Mouse (Mus musculus) forebrain, embryonic 12.5 days (tissue): Measurements from ENCODE around the gene Ctsz. TPM values are rescaled to one million over a fixed set of nuclear protein-coding genes. Genes with fewer than 3 reads are reported as not detected.
A peak's percentile ranks its signal among the peaks of the same experiment; 100 is the strongest.

ENCODE experiments used
- ATAC-seq: fragments of 200-750 bp; cut with Nextera tagmentation; 2 replicates; pipeline ENCODE4 v1.8.0; 2017; ENCODE audit warnings: moderate TSS enrichment; ENCODE audit not compliant: low FRiP score
- H3K27ac ChIP-seq: fragments of 300-500 bp; sonication (generic); 2 replicates; pipeline ENCODE4 v1.5.1; 2016; ENCODE audit warnings: mild to moderate bottlenecking
- H3K27me3 ChIP-seq: fragments of 300-500 bp; sonication (generic); 2 replicates; pipeline ENCODE4 v1.6.1; 2016; ENCODE audit warnings: mild to moderate bottlenecking
- H3K36me3 ChIP-seq: fragments of 300-500 bp; sonication (generic); replicated peaks from 2 replicates; pipeline ENCODE4 v1.6.1; 2016; ENCODE audit warnings: mild to moderate bottlenecking
- H3K4me1 ChIP-seq: fragments of 300-500 bp; sonication (generic); 2 replicates; pipeline ENCODE4 v1.6.1; 2016
- H3K4me2 ChIP-seq: fragments of 300-500 bp; sonication (generic); 2 replicates; pipeline ENCODE4 v1.6.1; 2016; ENCODE audit warnings: mild to moderate bottlenecking, moderate library complexity
- H3K4me3 ChIP-seq: fragments of 300-500 bp; sonication (generic); replicated peaks from 2 replicates; pipeline ENCODE4 v1.5.1; 2016; ENCODE audit warnings: mild to moderate bottlenecking
- H3K9ac ChIP-seq: fragments of 300-500 bp; sonication (generic); 2 replicates; pipeline ENCODE4 v1.6.1; 2016; ENCODE audit warnings: mild to moderate bottlenecking
- H3K9me3 ChIP-seq: fragments of 300-500 bp; sonication (generic); 2 replicates; pipeline ENCODE4 v1.6.1; 2016
- WGBS: fragments of 180-500 bp; shearing (Covaris S2); methylation state at CpG from one replicate; pipeline ENCODE4 v1.1.7; 2016; 5-methylcytosine and 5-hydroxymethylcytosine counted together
- polyA plus RNA-seq: library from polyadenylated mRNA; unstranded; fragments of >200 nt; fragmentation: Nextera tagmentation; extraction: Ambion mirVana; gene quantifications from 2 replicates; pipeline ENCODE4 v1.2.1, GENCODE M21; 2016

Gene Ctsz
- polyA plus RNA-seq = 63.5 and 66.0 TPM in 2 replicates

DNA sequence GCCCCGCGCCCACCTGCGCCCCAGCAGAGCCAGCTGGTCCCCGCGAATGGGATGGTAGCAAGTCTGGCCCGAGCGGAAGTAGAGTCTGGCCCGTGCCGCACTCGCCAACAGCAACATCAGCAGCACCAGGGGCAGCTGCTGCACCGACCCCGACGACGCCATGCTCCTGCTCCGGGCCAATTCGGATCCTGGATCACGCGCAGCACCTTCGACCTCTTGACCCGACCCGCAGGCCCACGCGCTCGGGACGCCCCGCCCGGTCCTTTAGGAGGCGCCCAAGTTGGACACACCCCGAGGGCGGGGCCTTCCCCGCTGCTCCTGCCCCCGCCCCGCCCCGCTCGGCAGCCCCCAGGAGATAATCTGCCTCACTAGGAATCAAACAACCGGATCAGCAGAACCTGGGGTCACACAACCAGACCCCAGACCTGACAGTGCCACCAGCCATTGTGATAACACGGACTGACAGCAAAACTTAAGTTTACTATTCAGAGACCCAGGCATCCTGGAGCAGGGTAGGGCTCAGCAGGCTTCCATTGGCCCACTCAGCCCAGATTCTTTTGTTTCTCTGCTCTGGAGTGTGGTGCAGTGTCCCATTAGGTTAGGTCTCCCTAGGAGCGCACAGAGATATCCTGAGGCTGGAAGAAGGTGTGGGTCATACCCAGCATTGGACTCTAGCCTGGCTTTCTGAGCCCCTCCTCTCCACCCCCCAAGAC is at the start of gene Ctsz:
Ctsz (minus strand) TSS at position 303 of the 713 bp plus-strand sequence.
- Histone ChIP-seq H3K36me3 (no peaks in the 10 kb centered on the region), H3K9ac (peak within 1 kb of the TSS; percentile 63), H3K4me1 (peaks cover 20% of the 10 kb centered on the region), H3K4me2 (peak within 1 kb of the TSS; percentile 74), H3K27ac (0 out of 2 replicates have a peak within 1 kb of the TSS, but pooled peaks have one; percentile 13), H3K27me3 (no peaks in the 10 kb centered on the region), H3K9me3 (no peaks in the 10 kb centered on the region), H3K4me3 (peak within 1 kb of the TSS; percentile 55)
- peak; percentile 83 for ATAC-seq
- 2% methylated on average over 38 of the region's 38 CpGs for WGBS

DNA sequence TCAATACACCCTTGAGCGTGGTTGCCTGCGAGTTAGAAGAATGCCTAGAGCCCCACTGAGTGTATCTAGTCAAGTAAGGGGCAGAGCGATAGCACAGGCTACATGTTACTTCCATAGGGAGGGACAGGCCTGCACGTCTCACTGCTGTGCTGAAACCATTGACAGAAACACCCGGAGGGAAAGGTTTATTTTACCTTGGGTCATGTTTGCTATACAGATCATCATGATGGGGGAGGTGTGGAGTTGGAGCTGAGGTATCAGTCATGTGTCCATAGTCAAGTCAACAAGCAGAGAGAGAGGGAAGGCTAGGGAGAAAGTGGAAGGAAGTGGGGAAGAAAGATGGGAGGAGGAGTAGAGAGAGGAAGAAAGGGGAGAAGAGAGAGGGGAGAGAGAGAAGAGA is 48.2 kb upstream of the Ctsz start:
- Histone ChIP-seq H3K9me3 (no peaks in the 10 kb centered on the region), H3K27ac (no peak overlapping the region), H3K27me3 (no peaks in the 10 kb centered on the region), H3K9ac (no peak overlapping the region), H3K36me3 (no peaks in the 10 kb centered on the region), H3K4me1 (no peaks in the 10 kb centered on the region), H3K4me3 (no peak overlapping the region), H3K4me2 (no peak overlapping the region)
- 86% methylated on average over 5 of the region's 5 CpGs for WGBS
- no peak for ATAC-seq

DNA sequence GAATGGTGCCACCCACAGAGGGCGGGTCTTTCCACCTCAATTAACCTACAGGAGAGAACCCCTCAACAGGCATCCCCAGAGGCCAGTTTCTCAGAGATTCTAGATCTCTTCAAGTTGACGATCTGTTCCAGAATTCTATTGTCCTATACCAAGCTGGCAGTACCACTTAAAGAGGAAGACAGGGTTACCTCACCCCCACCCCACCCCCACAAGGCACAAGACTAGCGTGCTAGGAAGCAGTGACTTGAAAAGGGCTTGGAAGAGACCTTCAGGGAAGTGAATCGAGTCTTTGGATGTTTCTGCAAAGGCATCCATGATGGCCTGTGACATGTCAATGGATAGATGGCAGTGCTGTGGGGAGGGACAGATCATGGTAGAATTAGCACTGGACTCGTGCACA is 39.9 kb upstream of the Ctsz start:
- no peak for ATAC-seq
- no peaks in the 10 kb centered on the region for H3K27me3 ChIP-seq

DNA sequence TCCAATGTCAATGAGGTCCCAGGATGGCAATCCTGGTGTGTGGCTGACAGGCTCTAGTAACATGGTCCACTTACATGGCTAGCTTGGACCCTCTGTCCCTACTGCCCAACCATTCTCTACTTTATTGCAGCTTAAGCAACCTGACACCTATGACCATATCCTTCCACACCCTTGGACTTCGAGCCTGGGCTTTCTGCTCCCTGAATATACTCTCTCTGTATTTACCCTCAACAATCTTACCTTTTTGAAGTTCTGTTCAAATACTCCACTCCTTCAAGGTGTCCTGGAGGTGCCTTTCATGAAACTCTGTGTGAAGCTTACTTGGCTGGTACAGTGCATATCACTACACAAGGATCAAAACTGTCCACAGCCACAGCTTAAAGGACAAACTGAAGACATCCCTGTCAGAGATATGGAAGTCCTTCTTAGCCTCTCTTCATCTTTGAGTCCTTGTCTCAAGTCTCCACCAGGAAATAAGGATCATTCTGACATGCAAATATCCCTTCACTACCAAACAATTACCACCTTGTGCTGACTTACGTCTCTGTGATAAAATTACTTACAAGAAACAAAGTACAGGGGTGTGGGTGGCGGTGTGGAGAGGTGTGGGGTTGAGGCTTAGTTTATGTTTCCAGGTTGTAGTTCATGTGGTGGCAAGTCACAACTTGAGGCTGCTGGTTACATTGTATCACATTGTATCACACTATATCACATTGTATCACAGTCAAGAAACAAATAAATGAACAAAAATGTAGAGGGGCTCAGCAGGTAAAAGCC is 38.9 kb upstream of the Ctsz start:
- no peaks in the 10 kb centered on the region for H3K36me3 ChIP-seq
- H3K27me3 ChIP-seq = no peaks in the 10 kb centered on the region
- no peak overlapping the region for H3K4me3 ChIP-seq
- WGBS = 88% methylated on average over 3 of the region's 3 CpGs
- peaks cover 5% of the 10 kb centered on the region for H3K4me1 ChIP-seq
- H3K27ac ChIP-seq = no peak overlapping the region
- H3K4me2 ChIP-seq = no peak overlapping the region
- no peak overlapping the region for H3K9ac ChIP-seq
- ATAC-seq = no peak
- H3K9me3 ChIP-seq = no peaks in the 10 kb centered on the region

More for the DNA sequence above, 39.9 kb upstream of the Ctsz start:
- H3K4me3 ChIP-seq = no peak overlapping the region
- no peak overlapping the region for H3K27ac ChIP-seq
- no peak overlapping the region for H3K4me2 ChIP-seq
- H3K36me3 ChIP-seq = no peaks in the 10 kb centered on the region
- H3K9ac ChIP-seq = no peak overlapping the region
- 68% methylated on average over 5 of the region's 5 CpGs for WGBS
- no peaks in the 10 kb centered on the region for H3K9me3 ChIP-seq
- no peaks in the 10 kb centered on the region for H3K4me1 ChIP-seq

DNA sequence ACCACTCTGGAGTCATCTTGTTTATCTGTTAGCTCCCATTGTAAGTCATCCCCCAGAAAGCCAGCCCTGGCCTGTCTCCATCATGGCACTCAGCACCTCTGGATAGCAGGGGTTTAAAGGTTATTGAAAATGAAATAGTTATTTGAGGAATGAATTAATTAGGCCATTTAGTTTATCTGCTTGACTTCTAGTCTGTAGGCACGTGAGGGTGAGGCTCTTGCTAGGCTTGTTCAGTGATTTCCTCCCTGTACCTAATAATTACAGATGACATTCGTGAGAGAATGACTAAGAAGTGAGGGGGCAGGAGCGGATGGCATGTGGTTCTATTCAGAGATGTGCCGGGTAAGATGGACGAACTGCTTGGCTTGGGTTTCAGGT is 34.7 kb upstream of the Ctsz start:
- peaks cover 15% of the 10 kb centered on the region for H3K4me1 ChIP-seq
- peak overlapping the region; percentile 79; the same call in 1 of the 2 replicates for H3K27ac ChIP-seq
- H3K9ac ChIP-seq = peak overlapping the region; percentile 75
- peak overlapping the region; percentile 75 for H3K4me2 ChIP-seq
- no peak; the same call in 1 of the 2 replicates for ATAC-seq
- H3K4me3 ChIP-seq = peak overlapping the region; percentile 70
- 81% methylated on average over 5 of the region's 5 CpGs for WGBS
- H3K27me3 ChIP-seq = no peaks in the 10 kb centered on the region
- H3K36me3 ChIP-seq = peaks cover 8% of the 10 kb centered on the region
- H3K9me3 ChIP-seq = no peaks in the 10 kb centered on the region

DNA sequence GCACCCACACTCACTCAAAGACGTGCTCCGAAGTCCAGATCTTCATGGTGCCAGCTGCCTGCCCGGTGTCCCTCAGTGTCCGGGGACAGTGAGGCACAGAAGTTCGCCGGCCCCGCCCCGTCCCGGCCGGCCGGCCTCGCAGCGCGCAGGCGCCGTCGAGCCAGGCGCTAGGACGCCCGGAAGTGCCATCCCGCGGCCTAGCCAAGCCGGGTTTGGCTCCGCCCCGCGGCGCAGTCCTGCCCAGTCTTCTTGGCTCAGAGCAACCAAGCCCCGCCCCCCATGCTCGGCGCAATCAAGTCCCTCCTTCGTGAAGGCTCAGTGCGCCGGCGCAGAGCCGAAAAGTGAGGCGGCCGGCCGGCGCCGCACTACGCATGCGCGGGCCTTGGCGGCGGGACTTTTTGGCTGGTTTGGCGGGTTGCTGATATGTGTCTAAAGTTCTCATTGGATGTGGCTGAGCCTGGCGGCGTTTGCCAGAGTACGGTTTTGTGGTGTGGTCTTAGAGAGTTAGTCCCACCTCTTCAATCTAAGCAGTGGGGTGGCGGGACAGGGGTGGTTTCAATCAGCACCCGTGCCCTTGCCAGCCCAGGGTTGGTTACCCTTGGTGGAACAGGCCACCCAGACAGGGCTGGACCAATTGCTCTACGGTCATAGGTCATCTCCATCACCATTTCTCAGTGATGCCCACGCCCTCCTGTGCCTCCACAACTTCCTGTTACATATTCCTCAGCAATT is 34.1 kb upstream of the Ctsz start, which contains the start of gene Prelid3b:
Prelid3b (minus strand) TSS at position 264 of the 732 bp plus-strand sequence.
- peak within 1 kb of the TSS; percentile 75 for H3K9ac ChIP-seq
- H3K4me2 ChIP-seq = peak within 1 kb of the TSS; percentile 75
- ATAC-seq = peak; percentile 99
- peak within 1 kb of the TSS; percentile 70 for H3K4me3 ChIP-seq
- WGBS = 2% methylated on average over 53 of the region's 53 CpGs
- H3K27me3 ChIP-seq = no peaks in the 10 kb centered on the region
- peak within 1 kb of the TSS; percentile 79 for H3K27ac ChIP-seq
- no peaks in the 10 kb centered on the region for H3K9me3 ChIP-seq
- H3K36me3 ChIP-seq = peaks cover 12% of the 10 kb centered on the region
- peaks cover 15% of the 10 kb centered on the region for H3K4me1 ChIP-seq

DNA sequence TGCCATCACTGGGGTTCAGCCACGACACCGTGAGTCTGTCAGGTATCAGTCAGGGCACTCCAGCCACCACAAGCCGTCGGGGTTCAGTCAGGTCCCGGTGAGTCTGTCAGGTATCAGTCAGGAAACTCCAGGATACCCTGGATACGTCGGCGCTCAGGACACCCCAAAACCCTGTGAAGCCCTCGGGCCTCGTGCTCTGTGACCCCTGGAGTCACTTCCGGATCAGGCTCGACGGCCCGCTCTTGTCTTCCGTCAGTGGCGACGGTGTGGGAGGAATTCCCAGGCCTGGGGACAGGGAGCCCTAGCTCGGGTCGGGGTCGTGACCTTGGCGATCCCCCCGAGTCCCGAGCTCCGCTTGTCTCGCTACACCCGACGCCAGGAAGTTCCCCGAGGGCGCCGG is 33.6 kb upstream of the Ctsz start:
- peak overlapping the region; percentile 79 for H3K27ac ChIP-seq
- H3K9ac ChIP-seq = peak overlapping the region; percentile 75
- H3K36me3 ChIP-seq = peaks cover 13% of the 10 kb centered on the region
- ATAC-seq = no peak; the same call in 1 of the 2 replicates
- H3K27me3 ChIP-seq = no peaks in the 10 kb centered on the region
- peak overlapping the region; percentile 75 for H3K4me2 ChIP-seq
- 9% methylated on average over 30 of the region's 30 CpGs for WGBS
- H3K9me3 ChIP-seq = no peaks in the 10 kb centered on the region
- peaks cover 15% of the 10 kb centered on the region for H3K4me1 ChIP-seq
- H3K4me3 ChIP-seq = peak overlapping the region; percentile 70

DNA sequence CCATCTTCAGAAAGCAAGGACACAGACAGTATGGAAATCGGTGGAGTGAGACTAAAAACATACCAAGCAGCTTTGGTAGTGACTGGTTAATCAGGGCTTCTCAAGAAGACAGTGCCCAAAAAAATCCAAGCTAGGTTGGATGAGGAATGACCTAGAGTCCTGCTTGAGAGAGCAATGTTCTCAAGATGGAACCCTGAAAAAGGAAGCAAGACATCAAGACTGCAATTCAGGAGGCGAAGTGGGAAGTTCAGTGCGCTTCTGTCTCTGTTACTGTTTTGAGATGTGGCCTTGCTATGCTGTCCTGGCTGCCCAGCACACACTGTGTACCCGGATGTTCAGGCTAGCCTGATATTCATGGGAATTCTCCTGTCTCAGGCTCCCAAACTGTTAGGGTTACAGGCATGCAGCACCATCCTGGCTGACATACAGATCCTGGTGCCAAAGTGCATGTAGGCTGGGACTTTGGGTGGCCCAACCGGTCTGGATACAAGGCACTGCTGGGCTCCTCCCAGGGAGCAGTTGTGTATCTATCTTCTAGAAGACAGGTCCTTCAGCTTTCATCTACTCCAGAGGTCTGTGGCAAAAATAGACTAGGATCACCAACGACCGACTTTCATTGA is 32.1 kb upstream of the Ctsz start:
- Histone ChIP-seq H3K9ac (no peak overlapping the region), H3K27ac (no peak overlapping the region), H3K9me3 (no peaks in the 10 kb centered on the region), H3K4me1 (peaks cover 15% of the 10 kb centered on the region), H3K4me3 (no peak overlapping the region), H3K27me3 (no peaks in the 10 kb centered on the region), H3K36me3 (peaks cover 26% of the 10 kb centered on the region), H3K4me2 (no peak overlapping the region)
- WGBS = 98% methylated on average over 7 of the region's 7 CpGs
- no peak for ATAC-seq

DNA sequence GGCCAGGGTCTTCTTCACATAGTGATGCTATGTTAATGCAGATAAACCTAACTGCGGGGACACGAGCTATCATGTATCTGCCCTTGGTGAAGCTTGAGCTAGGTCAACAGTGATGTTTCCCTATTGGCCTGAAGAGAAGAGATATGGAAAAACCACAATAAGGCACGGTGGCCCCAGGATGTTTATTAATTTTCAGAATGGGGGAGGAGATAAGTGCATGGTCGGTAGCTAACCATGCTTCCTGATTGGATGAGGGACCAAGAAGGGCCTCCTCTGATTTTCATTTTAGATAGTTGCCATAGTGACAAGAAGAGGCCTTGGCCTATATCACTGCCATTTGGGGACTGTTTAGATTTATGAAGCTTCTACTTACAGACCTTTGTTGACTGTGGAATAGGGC is 31.5 kb upstream of the Ctsz start:
- Histone ChIP-seq H3K9me3 (no peaks in the 10 kb centered on the region), H3K4me1 (peaks cover 15% of the 10 kb centered on the region), H3K4me3 (no peak overlapping the region), H3K27ac (no peak overlapping the region), H3K27me3 (no peaks in the 10 kb centered on the region), H3K4me2 (no peak overlapping the region), H3K36me3 (peaks cover 31% of the 10 kb centered on the region), H3K9ac (no peak overlapping the region)
- ATAC-seq = no peak
- 92% methylated on average over 4 of the region's 4 CpGs for WGBS

DNA sequence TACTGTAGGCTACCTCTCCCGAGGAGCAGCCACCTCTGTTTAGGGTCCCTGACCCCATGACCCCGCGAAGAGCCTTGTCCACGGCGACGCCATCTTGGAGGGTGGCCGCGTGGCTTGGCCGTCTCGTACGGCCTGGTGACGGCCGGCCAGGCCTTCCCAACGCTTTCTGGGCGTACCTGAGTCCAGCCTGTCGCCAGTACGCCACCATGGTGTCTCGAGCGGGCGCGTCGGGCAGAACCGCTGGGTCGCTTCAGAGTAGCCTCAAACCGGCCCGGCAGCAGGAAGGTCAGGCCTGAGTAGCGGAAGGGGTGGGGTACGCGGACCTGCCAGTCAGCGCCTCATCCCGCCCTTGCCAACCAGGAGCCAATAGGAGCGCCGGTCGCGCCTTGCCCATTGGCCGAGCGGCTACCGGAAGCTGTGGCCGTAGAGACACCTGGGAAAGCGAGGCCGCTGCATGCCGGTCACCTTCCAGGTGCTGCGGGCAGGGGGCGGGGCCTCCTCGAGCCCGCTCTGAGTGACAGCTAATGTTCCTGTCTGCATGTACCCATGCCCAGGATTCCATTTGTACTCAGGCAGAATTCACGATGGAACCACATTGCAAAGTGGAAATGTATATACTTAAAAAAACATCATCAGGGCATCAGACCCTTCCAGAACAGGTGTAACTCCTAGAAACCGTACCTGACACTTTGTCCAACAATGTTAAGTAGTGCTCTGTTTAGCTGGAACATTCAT is 25.1 kb upstream of the Ctsz start, which contains the start of gene Atp5e:
Atp5e (minus strand) TSS at position 317 of the 735 bp plus-strand sequence.
- peak within 1 kb of the TSS; percentile 81 for H3K4me3 ChIP-seq
- H3K9ac ChIP-seq = peak within 1 kb of the TSS; percentile 75
- H3K27ac ChIP-seq = peak within 1 kb of the TSS; percentile 56; the same call in 1 of the 2 replicates
- peak; percentile 100 for ATAC-seq
- WGBS = 2% methylated on average over 48 of the region's 48 CpGs
- peaks cover 49% of the 10 kb centered on the region for H3K36me3 ChIP-seq
- peak within 1 kb of the TSS; percentile 94 for H3K4me2 ChIP-seq
- H3K4me1 ChIP-seq = peaks cover 15% of the 10 kb centered on the region
- no peaks in the 10 kb centered on the region for H3K27me3 ChIP-seq
- H3K9me3 ChIP-seq = no peaks in the 10 kb centered on the region

DNA sequence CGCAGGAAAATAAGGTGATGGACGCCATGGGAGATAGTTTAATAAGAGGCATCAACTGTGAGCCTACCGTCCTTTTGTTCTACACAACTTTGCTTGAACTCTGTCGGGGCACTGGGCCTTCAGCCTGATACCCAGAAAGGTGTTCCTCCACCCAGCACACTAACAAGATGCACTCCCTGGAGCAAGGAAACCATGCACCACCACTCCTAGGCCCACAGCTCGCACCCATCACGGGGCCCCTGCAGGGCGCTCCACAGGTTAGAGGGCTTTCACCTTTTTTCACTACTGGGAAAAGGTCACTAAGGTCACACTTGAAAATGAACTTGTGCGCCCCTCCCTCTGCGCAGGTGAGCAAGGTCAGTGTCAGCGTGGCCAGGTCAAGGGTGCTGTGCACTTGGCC is 24.5 kb upstream of the Ctsz start:
- H3K9me3 ChIP-seq = no peaks in the 10 kb centered on the region
- H3K27me3 ChIP-seq = no peaks in the 10 kb centered on the region
- peaks cover 45% of the 10 kb centered on the region for H3K36me3 ChIP-seq
- 46% methylated on average over 10 of the region's 10 CpGs for WGBS
- peak overlapping the region; percentile 81 for H3K4me3 ChIP-seq
- peak overlapping the region; percentile 94 for H3K4me2 ChIP-seq
- peak overlapping the region; percentile 75 for H3K9ac ChIP-seq
- 0 out of 2 replicates have a peak overlapping the region, but pooled peaks have one; percentile 56 for H3K27ac ChIP-seq
- peaks cover 15% of the 10 kb centered on the region for H3K4me1 ChIP-seq
- peak; percentile 33 for ATAC-seq
